Mouse (Mus musculus) CH12.LX (cell line): ENCODE measurements around the gene Pla2g1b. TPM values are rescaled to one million over a fixed set of nuclear protein-coding genes. Genes with fewer than 3 reads are reported as not detected.
A peak's percentile ranks its signal among the peaks of the same experiment; 100 is the strongest.
"Not testable (repeated sequence)": the region's sequence is repeated elsewhere in the genome, so short reads cannot be mapped to it uniquely, and the experiment has no call there.

Experiments
- DNase-seq: peaks from one replicate; pipeline ENCODE4 v3.0.0-alpha.2; 2013; ENCODE audit errors: extremely low read depth
- H3K27ac ChIP-seq: 2 replicates; pipeline ENCODE4 v1.5.1; 2012; ENCODE audit warnings: low read depth, mild to moderate bottlenecking, control low read depth, moderate library complexity; ENCODE audit not compliant: insufficient read depth
- H3K27me3 ChIP-seq: replicated peaks from 2 replicates; pipeline ENCODE3; 2012; ENCODE audit warnings: inconsistent platforms
- H3K36me3 ChIP-seq, 2 experiments: replicated peaks in 1 of 2; 2 replicates each; pipeline versions ENCODE3 to v1.6.1; 2012; ENCODE audit warnings: inconsistent platforms in 1 of 2, low read length in 1 of 2, mild to moderate bottlenecking in 1 of 2, mixed read lengths in 1 of 2, moderate library complexity in 1 of 2; ENCODE audit not compliant: control insufficient read depth in 1 of 2, insufficient read depth in 1 of 2
- H3K4me1 ChIP-seq, 2 experiments: 2 replicates each; pipeline ENCODE4 v1.6.1; 2012; ENCODE audit warnings: inconsistent platforms in 1 of 2, moderate library complexity in 1 of 2; ENCODE audit not compliant: insufficient read depth in 2 of 2, control insufficient read depth in 1 of 2
- H3K4me2 ChIP-seq: 2 replicates; pipeline ENCODE4 v1.6.1; 2012; ENCODE audit warnings: low read depth, mild to moderate bottlenecking, control low read depth; ENCODE audit not compliant: poor library complexity, insufficient read depth, severe bottlenecking
- H3K4me3 ChIP-seq, 3 experiments: fragments of 150-350 bp in 1 of 3; sonication (generic) in 1 of 3; replicated peaks in 1 of 3; 2 replicates each; pipeline versions ENCODE3 to v1.5.1; 2011 to 2012; ENCODE audit warnings: low read depth in 2 of 3, low read length in 2 of 3, mild to moderate bottlenecking in 2 of 3, moderate library complexity in 2 of 3, control low read depth in 1 of 3, improper control_type of control experiment in 1 of 3, inconsistent platforms in 1 of 3, mixed read lengths in 1 of 3; ENCODE audit not compliant: poor library complexity in 1 of 3
- H3K79me2 ChIP-seq: replicated peaks from 2 replicates; pipeline ENCODE4 v1.6.1; 2012; ENCODE audit warnings: mild to moderate bottlenecking, moderate library complexity; ENCODE audit not compliant: control insufficient read depth, poor library complexity, insufficient read depth, severe bottlenecking; ENCODE audit errors: extremely low read depth
- H3K9ac ChIP-seq: 2 replicates; pipeline ENCODE4 v1.6.1; 2012; ENCODE audit warnings: low read depth, mild to moderate bottlenecking, control low read depth, moderate library complexity; ENCODE audit not compliant: insufficient read depth
- H3K9me3 ChIP-seq: replicated peaks from 2 replicates; pipeline ENCODE3; 2012; ENCODE audit warnings: low read length, inconsistent platforms, mixed read lengths
- EP300 ChIP-seq: IDR thresholded peaks from 2 replicates; pipeline ENCODE4 v1.6.1; 2011; ENCODE audit warnings: low read length, improper control_type of control experiment
- ETS1 ChIP-seq: conservative IDR thresholded peaks from 2 replicates; pipeline ENCODE4 v1.6.1; 2012; ENCODE audit warnings: low read depth, mild to moderate bottlenecking, inconsistent platforms, low read length, improper control_type of control experiment, moderate library complexity
- GABPA ChIP-seq: IDR thresholded peaks from 2 replicates; pipeline ENCODE4 v1.6.1; 2012; ENCODE audit warnings: low read depth, low read length, improper control_type of control experiment, inconsistent platforms; ENCODE audit not compliant: insufficient replicate concordance
- HCFC1 ChIP-seq: IDR thresholded peaks from 2 replicates; pipeline ENCODE4 v1.6.1; 2012; ENCODE audit warnings: low read depth, mild to moderate bottlenecking, inconsistent platforms, low read length, improper control_type of control experiment
- IRF4 ChIP-seq: IDR thresholded peaks from 2 replicates; pipeline ENCODE4 v1.6.1; 2014; ENCODE audit warnings: low read depth, mild to moderate bottlenecking, inconsistent platforms, low read length, improper control_type of control experiment
- MAX ChIP-seq: IDR thresholded peaks from 2 replicates; pipeline ENCODE4 v1.6.1; 2011; ENCODE audit warnings: low read length, improper control_type of control experiment
- MXI1 ChIP-seq: IDR thresholded peaks from 2 replicates; pipeline ENCODE4 v1.6.1; 2011; ENCODE audit warnings: mild to moderate bottlenecking, low read depth, low read length, improper control_type of control experiment
- MYC ChIP-seq: IDR thresholded peaks from 2 replicates; pipeline ENCODE4 v1.6.1; 2011; ENCODE audit warnings: low read depth, mild to moderate bottlenecking, improper control_type of control experiment, low read length
- NRF1 ChIP-seq: IDR thresholded peaks from 2 replicates; pipeline ENCODE4 v1.6.1; 2014; ENCODE audit warnings: low read depth, mild to moderate bottlenecking, inconsistent platforms, low read length, improper control_type of control experiment, moderate library complexity
- PAX5 ChIP-seq: IDR thresholded peaks from 2 replicates; pipeline ENCODE4 v1.6.1; 2012; ENCODE audit warnings: low read length, inconsistent platforms, mixed read lengths
- POLR2AphosphoS2 ChIP-seq: IDR thresholded peaks from 2 replicates; pipeline ENCODE4 v1.6.1; 2011; ENCODE audit warnings: low read depth, low read length, improper control_type of control experiment
- SMC3 ChIP-seq: IDR thresholded peaks from 2 replicates; pipeline ENCODE4 v1.6.1; 2011; ENCODE audit warnings: low read depth, low read length, improper control_type of control experiment
- TCF12 ChIP-seq: IDR thresholded peaks from 2 replicates; pipeline ENCODE4 v1.6.1; 2014; ENCODE audit warnings: low read depth, mild to moderate bottlenecking, inconsistent platforms, low read length, improper control_type of control experiment
- ZC3H11A ChIP-seq: IDR thresholded peaks from 2 replicates; pipeline ENCODE4 v1.6.1; 2012; ENCODE audit warnings: low read depth, mild to moderate bottlenecking, inconsistent platforms, low read length, improper control_type of control experiment
- dilution Hi-C: fragments of 300-500 bp; cut with MboI; formaldehyde crosslinking; loops from 2 replicates; pipeline ENCODE4 v1.14.3; 2020; ENCODE audit warnings: low sequenced_read_pairs; ENCODE audit not compliant: extremely low pct_unique_long_range_greater_than_20kb, extremely low pct_ligation_motif_present
- in situ Hi-C: fragments of 300-500 bp; cut with MboI; formaldehyde crosslinking; loops from 3 replicates; pipeline ENCODE4 v1.14.3; 2019; ENCODE audit warnings: low sequenced_read_pairs, low pct_ligation_motif_present, low pct_unique_long_range_greater_than_20kb, mixed read lengths
- polyA plus RNA-seq: library from polyadenylated mRNA; unstranded; fragments of >175 nt; gene quantifications from 2 replicates; pipeline ENCODE4 v1.2.1, GENCODE M21; 2012; ENCODE audit warnings: low read depth; ENCODE audit not compliant: insufficient read length
- total RNA-seq, 2 experiments: library from RNA; depleted of rRNA; stranded (reverse); fragments of 300-350 nt in 1 of 2; fragments of >200 nt in 1 of 2; gene quantifications; 2 replicates each; pipeline ENCODE4 v1.2.3; 2012 to 2014

The Pla2g1b gene
- total and polyA plus RNA-seq, 3 experiments: not detected

- no peak for DNase-seq
- Histone ChIP-seq H3K27ac (no peak overlapping the region), H3K9ac (no peak overlapping the region; the same call in 1 of the 2 replicates), H3K4me1 (peaks cover 0 to 4% of the 10 kb centered on the region in 2 experiments; a peak in 1 of 4 replicates), H3K4me3 (peak overlapping the region in 1 of 3 experiments; percentile 8), H3K79me2 (no peaks in the 10 kb centered on the region), H3K27me3 (peaks cover 8% of the 10 kb centered on the region), H3K36me3 (no peaks in the 10 kb centered on the region), H3K9me3 (peaks cover 5% of the 10 kb centered on the region), H3K4me2 (peak overlapping the region; percentile 83)
- in situ Hi-C loops: loop anchor here (5.0 kb wide), 1 partner anchor 37 kb away; no protein-coding TSS in a partner anchor
- TF ChIP-seq HCFC1 (0 out of 2 replicates have a peak, but pooled peaks have one; percentile 33), GABPA (no peak), MAX (no peak)
- dilution Hi-C loops: no loop called here
Observed at GRCm38 (mm10) chr5:115500383-115500935, 34.4 kb downstream of the Pla2g1b start.

- no peak for DNase-seq
- Histone ChIP-seq H3K9me3 (peaks cover 5% of the 10 kb centered on the region), H3K9ac (no peak overlapping the region), H3K4me3 (no peak overlapping the region), H3K27me3 (peaks cover 7% of the 10 kb centered on the region), H3K36me3 (no peaks in the 10 kb centered on the region), H3K4me1 (peaks cover 6 to 15% of the 10 kb centered on the region in 2 experiments), H3K79me2 (no peaks in the 10 kb centered on the region; the same call in 1 of the 2 replicates), H3K27ac (no peak overlapping the region), H3K4me2 (no peak overlapping the region)
- TF ChIP-seq IRF4 (no peak), GABPA (no peak), SMC3 (no peak), NRF1 (no peak), ZC3H11A (no peak), MXI1 (no peak), ETS1 (no peak), TCF12 (no peak), MYC (no peak), EP300 (no peak), PAX5 (no peak), POLR2AphosphoS2 (no peak)
- dilution Hi-C loops (no loop called here), in situ Hi-C loops (loop anchor here (5.0 kb wide), 1 partner anchor 34 kb away; no protein-coding TSS in a partner anchor)
Observed at GRCm38 (mm10) chr5:115503035-115503434, 37.0 kb downstream of the Pla2g1b start.

GRCm38 (mm10) chr5:115505617-115506016 is 39.6 kb downstream of the Pla2g1b start:
- H3K27ac ChIP-seq, H3K36me3 ChIP-seq, H3K4me3 ChIP-seq, H3K9me3 ChIP-seq, H3K9ac ChIP-seq, dilution Hi-C loops, H3K27me3 ChIP-seq, H3K4me2 ChIP-seq, in situ Hi-C loops, DNase-seq, H3K79me2 ChIP-seq: not testable (repeated sequence)
- peaks cover 15 to 38% of the 10 kb centered on the region in 2 experiments for H3K4me1 ChIP-seq
